Mouse (Mus musculus): ENCODE results near the gene Cnnm3.

- 0 out of 2 replicates have a peak, but pooled peaks have one; percentile 26 for TF ChIP-seq CTCF (IDR thresholded peaks at IDR 0.05; ENCODE audit: borderline replicate concordance, insufficient read depth, low read length)
- peak; percentile 64 for TF ChIP-seq POLR2A (IDR thresholded peaks at IDR 0.05; ENCODE audit: low read depth, low read length)
These were observed 40.2 kb upstream of the Cnnm3 start, which contains the start of gene Cnnm4 for GRCm38 (mm10) chr1:36471181-36472105.
